Mouse (Mus musculus): ENCODE measurements around the gene Hspb7.

Hspb7 gene

GRCm38 (mm10) chr4:141444451-141445327 lies 24.1 kb downstream of the Hspb7 start, which contains the start of gene Zbtb17:
Zbtb17 (plus strand) TSS chr4:141444654.
- DNase-seq (ENCODE audit: low spot score) = no peak

GRCm38 (mm10) chr4:141445328-141445720 lies 24.7 kb downstream of the Hspb7 start:
- DNase-seq (ENCODE audit: low spot score) = no peak

DNA sequence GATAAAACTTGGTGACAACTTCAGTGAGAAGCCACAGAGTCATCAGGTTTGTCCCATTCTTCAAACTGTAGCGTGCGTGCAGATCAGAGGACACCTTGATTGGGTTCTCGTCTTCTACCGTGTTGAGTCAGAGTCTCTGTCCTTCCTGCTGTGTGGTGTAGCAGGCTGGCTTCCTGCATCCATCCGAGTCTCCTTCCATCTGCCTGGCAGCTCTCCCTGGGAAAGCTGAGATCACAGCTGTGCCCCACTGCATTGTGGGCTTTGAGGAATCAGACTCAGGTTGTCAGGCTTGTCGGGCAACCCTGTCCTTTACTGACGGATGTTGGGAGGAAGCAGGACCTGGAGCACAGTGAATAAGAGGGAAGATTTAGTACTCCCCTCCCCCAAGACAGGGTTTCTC lies 25.6 kb downstream of the Hspb7 start:
- DNase-seq (ENCODE audit: low spot score) = no peak

DNA sequence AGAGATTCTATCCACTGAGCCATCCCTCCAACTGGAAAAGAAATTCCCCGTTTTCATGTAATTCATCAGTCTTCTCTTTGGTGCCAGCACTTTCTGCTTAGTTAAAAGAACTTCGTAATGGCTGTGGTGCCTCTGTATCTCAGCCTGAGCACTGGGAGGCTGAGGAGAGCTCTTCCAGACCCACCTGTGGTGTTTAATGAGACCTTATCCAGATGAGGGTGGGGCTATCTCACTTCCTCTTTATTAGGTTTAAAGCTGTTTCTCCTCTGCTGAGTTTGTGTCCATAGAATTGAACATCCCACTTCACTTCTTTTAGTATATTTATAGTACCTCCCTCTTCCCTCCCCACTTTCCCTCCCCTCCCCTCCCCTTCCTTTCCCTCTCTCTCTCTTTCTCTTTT lies 30.7 kb downstream of the Hspb7 start:
- DNase-seq (ENCODE audit: low spot score) = no peak

GRCm38 (mm10) chr4:141451916-141452450 lies 31.4 kb downstream of the Hspb7 start:
- no peak for DNase-seq (ENCODE audit: low spot score)

DNA sequence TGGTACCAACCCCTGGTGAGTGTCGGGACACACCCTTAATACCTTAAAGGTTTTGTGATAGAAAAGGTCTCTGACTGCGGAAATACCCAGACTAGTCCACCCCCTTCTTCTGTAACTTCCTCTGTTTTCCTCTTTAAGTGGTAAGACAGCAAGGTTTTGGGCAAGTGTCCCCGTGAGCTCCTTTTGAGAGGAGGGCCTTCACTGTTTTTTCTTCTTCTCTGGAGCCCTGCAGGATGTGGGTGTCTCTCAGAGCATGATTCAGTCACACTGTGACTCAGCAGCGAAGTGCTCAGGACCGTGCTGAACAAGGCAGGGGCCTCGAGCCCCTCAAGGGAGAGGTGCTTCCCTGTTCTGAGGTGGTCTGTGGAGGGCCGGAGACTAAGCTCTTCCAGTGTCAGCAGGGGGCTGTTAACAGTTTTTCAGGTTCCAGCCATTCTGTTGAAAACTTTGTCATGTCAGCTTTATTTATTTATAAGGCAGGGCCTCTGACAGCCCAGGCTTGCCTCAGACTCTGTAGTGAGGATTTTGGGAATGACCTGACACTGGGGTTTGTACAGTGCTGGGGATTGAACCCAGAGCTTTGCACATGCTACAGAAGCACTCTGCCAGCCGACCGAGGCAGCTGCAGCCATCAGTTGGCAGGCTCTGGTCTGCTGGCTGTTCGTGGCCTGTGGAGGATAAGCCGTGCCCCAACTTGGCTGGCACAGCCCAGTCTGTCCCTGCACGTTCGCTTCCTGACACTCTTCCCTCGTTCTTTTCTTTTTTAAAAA lies 34.2 kb downstream of the Hspb7 start:
- no peak for DNase-seq (ENCODE audit: low spot score)

GRCm38 (mm10) chr4:141455526-141455925 lies 34.9 kb downstream of the Hspb7 start:
- no peak for DNase-seq (ENCODE audit: low spot score)

- DNase-seq (ENCODE audit: low spot score) = no peak
These were observed 35.8 kb downstream of the Hspb7 start for GRCm38 (mm10) chr4:141456193-141456938.

GRCm38 (mm10) chr4:141458236-141458635 lies 37.7 kb downstream of the Hspb7 start:
- no peak for DNase-seq (ENCODE audit: low spot score)

- no peak for DNase-seq (ENCODE audit: low spot score)
These were observed 38.3 kb downstream of the Hspb7 start for GRCm38 (mm10) chr4:141458888-141459287.

GRCm38 (mm10) chr4:141459766-141460165 lies 39.2 kb downstream of the Hspb7 start:
- no peak for DNase-seq (ENCODE audit: low spot score)

GRCm38 (mm10) chr4:141460481-141460880 lies 39.9 kb downstream of the Hspb7 start:
- no peak for DNase-seq (ENCODE audit: low spot score)

DNA sequence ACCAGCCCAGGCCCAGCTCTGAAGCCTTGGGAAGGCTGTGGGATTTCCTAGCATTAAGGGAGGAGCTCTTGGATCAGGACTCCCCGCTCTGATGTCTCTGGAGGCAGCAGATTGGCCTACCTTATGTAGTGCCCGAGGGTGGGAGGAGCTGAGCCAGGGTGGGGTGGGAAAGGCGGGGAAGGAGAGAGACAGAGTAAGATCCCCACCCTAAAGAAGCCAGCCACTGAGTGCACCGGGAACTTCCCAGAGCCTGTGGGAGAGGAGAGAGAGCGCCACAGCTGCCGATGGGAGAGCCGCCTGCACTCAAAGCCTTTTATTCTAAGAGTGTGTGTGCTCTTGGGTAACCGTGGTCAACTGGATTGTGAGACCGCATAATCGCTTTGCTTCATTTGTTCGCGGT lies 40.5 kb downstream of the Hspb7 start:
- no peak for DNase-seq (ENCODE audit: low spot score)

DNA sequence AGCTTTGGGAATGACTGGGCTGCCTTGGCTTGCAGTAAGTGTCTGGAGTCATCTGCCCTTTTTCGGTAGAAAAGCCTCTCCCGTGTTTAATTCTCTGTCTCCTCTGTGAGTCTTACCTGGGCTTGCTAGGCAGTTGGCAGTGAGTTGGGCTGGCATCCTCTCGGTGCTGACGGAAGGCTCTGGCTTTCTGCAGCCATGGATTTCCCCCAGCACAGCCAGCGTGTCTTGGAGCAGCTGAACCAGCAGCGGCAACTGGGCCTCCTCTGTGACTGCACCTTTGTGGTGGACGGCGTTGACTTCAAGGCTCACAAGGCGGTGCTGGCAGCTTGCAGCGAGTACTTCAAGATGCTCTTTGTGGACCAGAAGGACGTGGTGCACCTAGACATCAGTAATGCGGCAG lies 41.0 kb downstream of the Hspb7 start:
- no peak for DNase-seq (ENCODE audit: low spot score)

GRCm38 (mm10) chr4:141463472-141463871 lies 42.9 kb downstream of the Hspb7 start:
- no peak for DNase-seq (ENCODE audit: low spot score)

DNA sequence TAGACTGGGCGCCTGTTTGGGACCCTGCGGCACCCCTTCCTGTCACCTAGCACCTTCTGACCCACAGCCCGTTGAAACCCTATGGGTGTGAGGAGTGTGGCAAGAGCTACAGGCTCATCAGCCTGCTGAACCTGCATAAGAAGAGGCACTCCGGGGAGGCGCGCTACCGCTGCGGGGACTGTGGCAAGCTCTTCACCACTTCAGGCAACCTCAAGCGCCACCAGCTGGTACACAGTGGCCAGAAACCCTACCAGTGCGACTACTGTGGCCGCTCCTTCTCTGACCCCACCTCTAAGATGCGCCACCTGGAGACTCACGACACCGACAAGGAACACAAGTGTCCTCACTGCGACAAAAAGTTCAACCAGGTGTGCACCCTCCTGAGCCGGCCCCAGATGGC lies 44.1 kb downstream of the Hspb7 start:
- no peak for DNase-seq (ENCODE audit: low spot score)

DNA sequence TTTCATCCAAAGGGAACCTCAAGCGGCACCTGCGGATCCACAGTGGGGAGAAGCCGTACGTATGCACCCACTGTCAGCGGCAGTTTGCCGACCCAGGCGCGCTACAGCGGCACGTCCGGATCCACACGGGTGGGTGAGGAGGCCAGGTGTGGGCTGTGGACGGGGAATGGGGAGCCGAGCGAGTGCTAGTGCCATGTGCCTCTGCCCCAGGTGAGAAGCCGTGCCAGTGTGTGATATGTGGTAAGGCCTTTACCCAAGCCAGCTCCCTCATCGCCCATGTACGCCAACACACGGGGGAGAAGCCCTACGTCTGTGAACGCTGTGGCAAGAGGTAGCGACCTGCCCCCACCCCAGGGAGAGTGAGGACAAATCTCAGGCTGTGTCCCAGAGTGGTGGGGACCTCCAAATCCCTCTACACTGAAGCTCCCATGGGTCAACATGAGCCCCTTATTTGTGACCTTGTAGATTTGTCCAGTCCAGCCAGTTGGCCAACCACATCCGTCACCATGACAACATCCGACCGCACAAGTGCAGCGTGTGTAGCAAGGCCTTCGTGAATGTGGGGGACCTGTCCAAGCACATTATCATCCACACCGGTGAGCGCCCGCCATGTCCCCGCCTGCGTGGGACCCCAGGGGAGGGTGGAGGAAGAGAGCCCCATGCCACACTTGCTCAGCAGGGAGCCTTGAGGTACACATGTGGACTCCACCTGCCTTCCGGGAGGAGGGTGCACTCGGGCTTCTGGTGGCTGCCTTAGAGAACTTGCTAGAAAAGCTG lies 45.1 kb downstream of the Hspb7 start:
- DNase-seq (ENCODE audit: low spot score) = no peak

DNA sequence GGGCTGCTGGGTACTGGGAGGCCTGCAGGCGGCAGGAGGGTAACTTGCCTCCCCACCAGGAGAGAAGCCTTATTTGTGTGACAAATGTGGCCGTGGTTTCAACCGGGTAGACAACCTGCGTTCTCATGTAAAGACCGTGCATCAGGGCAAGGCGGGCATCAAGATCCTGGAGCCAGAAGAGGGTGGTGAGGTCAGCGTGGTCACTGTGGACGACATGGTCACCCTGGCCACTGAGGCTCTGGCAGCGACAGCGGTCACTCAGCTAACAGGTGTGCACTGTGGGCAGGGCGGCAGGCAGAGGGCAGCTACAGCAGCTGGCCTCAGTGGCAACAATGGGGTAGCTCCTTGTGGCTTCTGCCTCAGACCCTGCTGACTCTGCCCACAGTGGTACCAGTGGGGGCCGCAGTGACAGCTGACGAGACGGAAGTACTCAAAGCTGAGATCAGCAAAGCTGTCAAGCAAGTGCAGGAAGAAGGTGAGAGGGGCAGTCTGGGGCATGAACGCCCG lies 45.8 kb downstream of the Hspb7 start:
- no peak for DNase-seq (ENCODE audit: low spot score)

DNA sequence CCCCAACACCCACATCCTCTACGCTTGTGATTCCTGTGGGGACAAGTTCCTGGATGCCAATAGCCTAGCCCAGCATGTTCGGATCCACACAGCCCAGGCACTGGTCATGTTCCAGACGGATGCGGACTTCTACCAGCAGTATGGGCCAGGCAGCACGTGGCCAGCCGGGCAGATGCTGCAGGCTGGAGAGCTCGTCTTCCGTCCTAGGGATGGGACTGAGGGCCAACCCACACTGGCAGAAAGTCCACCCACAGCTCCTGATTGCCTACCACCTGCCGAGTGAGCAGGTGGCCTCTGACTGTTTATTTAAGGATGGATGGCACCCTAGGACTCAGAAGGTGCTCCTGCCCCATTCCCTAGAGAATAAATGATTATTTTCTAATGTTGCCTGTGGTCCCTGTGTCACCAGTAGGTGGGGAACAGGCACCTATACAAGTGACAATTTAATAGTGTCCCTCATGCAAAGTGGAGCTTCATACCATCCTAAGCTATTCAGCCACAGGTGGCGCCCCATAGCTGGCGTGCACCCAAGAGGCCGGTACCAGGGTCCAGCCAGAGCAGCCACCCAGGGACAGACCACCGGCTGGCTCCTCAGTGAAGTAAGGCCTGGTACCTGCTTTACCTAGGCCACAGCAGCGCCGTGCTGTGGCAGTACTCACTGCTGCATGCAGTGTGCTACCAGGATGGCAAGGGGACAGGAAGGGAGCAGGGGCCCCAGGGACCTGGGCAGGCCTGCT lies 46.4 kb downstream of the Hspb7 start:
- DNase-seq (ENCODE audit: low spot score) = no peak

DNA sequence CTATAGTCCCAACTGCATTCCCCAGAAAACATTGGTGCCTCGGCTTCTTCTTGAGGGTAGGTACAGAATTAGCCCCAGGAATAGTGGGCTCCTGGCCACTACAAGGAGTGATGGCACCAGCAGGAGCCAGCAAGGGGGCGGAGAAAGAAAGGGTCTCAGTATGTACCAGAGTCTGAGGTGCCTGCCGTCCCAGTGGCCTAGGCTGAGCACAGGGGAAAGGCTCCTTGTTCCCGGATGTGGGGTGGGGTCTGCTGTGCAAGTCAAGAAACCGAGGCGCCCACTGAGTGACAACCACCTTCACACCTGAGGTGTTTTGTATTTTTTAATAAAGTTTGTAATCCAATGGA lies 47.0 kb downstream of the Hspb7 start:
- DNase-seq (ENCODE audit: low spot score) = no peak

DNA sequence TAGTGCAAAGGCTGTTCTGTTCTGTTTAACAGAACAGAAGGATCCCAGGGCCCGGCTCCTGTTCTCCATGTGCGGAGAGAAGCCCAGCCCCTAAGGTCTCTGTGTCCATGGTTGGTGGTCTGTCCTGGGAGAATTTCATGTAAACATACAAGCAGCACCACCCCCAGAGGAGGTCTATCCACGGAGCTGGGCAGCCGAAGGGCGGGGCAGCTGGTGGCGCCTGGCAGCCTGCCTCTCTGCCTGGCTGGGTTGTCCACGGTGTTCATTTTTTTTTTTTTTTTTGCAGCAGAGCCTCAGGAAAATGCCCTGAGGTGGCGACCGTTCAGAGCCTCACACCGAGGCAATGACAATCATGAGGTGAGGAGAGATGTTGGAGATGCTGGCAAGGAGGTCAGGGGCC lies 48.0 kb downstream of the Hspb7 start:
- DNase-seq (ENCODE audit: low spot score) = no peak

All from layer of hippocampus, adult 9-10 months (tissue).